Mouse (Mus musculus): Measurements from ENCODE around the gene Gpr68. TPM values are rescaled to one million over a fixed set of nuclear protein-coding genes. Genes with fewer than 3 reads are reported as not detected.

Gpr68 gene
- polyA plus RNA-seq (2016; fragmentation: Nextera tagmentation; extraction: Ambion mirVana): 0.21 and 0.34 TPM in 2 replicates

GRCm38 (mm10) chr12:100907598-100908297 is at the start of gene Gpr68:
Gene Gpr68 (minus strand): TSS chr12:100908198.
- H3K4me3 ChIP-seq: peak within 1 kb of the TSS; percentile 65

GRCm38 (mm10) chr12:100957257-100957656 is 49.3 kb upstream of the Gpr68 start:
- no peak for DNase-seq (ENCODE audit: low spot score)
- 65% methylated on average over 3 of the region's 3 CpGs for WGBS
- Histone ChIP-seq H3K27ac (replicated peaks) (peak overlapping the region; percentile 36; the same call in 1 of the 2 replicates), H3K4me3 (no peak overlapping the region), H3K4me1 (peaks cover 33% of the 10 kb centered on the region), H3K27me3 (replicated peaks; ENCODE audit: low read depth, poor library complexity, severe bottlenecking) (peaks cover 4% of the 10 kb centered on the region; the same call in 1 of the 2 replicates), H3K36me3 (replicated peaks) (peaks cover 34% of the 10 kb centered on the region), H3K9me3 (no peaks in the 10 kb centered on the region)

More at GRCm38 (mm10) chr12:100907598-100908297, at the start of gene Gpr68:
- peak; percentile 58 for DNase-seq (ENCODE audit: low spot score)
- WGBS: 4% methylated on average over 39 of the region's 39 CpGs
- Histone ChIP-seq H3K27ac (replicated peaks) (peak within 1 kb of the TSS; percentile 75; the same call in 1 of the 2 replicates), H3K27me3 (replicated peaks; ENCODE audit: low read depth, poor library complexity, severe bottlenecking) (peaks cover 45% of the 10 kb centered on the region), H3K36me3 (replicated peaks) (peaks cover 19% of the 10 kb centered on the region), H3K4me1 (peaks cover 16% of the 10 kb centered on the region), H3K9me3 (no peaks in the 10 kb centered on the region)

GRCm38 (mm10) chr12:100956825-100957224 is 48.8 kb upstream of the Gpr68 start:
- peak overlapping the region; percentile 36; the same call in 1 of the 2 replicates for H3K27ac ChIP-seq (replicated peaks)
- peaks cover 34% of the 10 kb centered on the region for H3K4me1 ChIP-seq
- peaks cover 30% of the 10 kb centered on the region for H3K36me3 ChIP-seq (replicated peaks)
- H3K27me3 ChIP-seq (replicated peaks; ENCODE audit: low read depth, poor library complexity, severe bottlenecking): peaks cover 4% of the 10 kb centered on the region; the same call in 1 of the 2 replicates
- 45% methylated on average over 4 of the region's 4 CpGs for WGBS
- H3K9me3 ChIP-seq: no peaks in the 10 kb centered on the region
- no peak for DNase-seq (ENCODE audit: low spot score)
- H3K4me3 ChIP-seq: no peak overlapping the region

- Histone ChIP-seq H3K4me1 (peaks cover 34% of the 10 kb centered on the region), H3K27me3 (replicated peaks; ENCODE audit: low read depth, poor library complexity, severe bottlenecking) (peaks cover 4% of the 10 kb centered on the region; the same call in 1 of the 2 replicates), H3K27ac (replicated peaks) (no peak overlapping the region), H3K36me3 (replicated peaks) (peaks cover 37% of the 10 kb centered on the region), H3K4me3 (no peak overlapping the region), H3K9me3 (no peaks in the 10 kb centered on the region)
- 85% methylated on average over 2 of the region's 2 CpGs for WGBS
- no peak for DNase-seq (ENCODE audit: low spot score)
These were observed 48.0 kb upstream of the Gpr68 start for GRCm38 (mm10) chr12:100956028-100956427.

- Histone ChIP-seq H3K9me3 (no peaks in the 10 kb centered on the region), H3K4me3 (no peak overlapping the region), H3K27ac (replicated peaks) (no peak overlapping the region), H3K27me3 (replicated peaks; ENCODE audit: low read depth, poor library complexity, severe bottlenecking) (peaks cover 4% of the 10 kb centered on the region; the same call in 1 of the 2 replicates), H3K4me1 (peaks cover 34% of the 10 kb centered on the region), H3K36me3 (replicated peaks) (peaks cover 40% of the 10 kb centered on the region)
- no peak for DNase-seq (ENCODE audit: low spot score)
- 81% methylated on average over 8 of the region's 8 CpGs for WGBS
These were observed 45.9 kb upstream of the Gpr68 start for GRCm38 (mm10) chr12:100953926-100954325.

GRCm38 (mm10) chr12:100952193-100952931 is 44.4 kb upstream of the Gpr68 start:
- Histone ChIP-seq H3K27ac (replicated peaks) (peak overlapping the region; percentile 59; the same call in 1 of the 2 replicates), H3K36me3 (replicated peaks) (peaks cover 55% of the 10 kb centered on the region), H3K4me1 (peaks cover 21% of the 10 kb centered on the region), H3K4me3 (no peak overlapping the region), H3K27me3 (replicated peaks; ENCODE audit: low read depth, poor library complexity, severe bottlenecking) (no peaks in the 10 kb centered on the region), H3K9me3 (no peaks in the 10 kb centered on the region)
- peak; percentile 82 for DNase-seq (ENCODE audit: low spot score)
- 50% methylated on average over 9 of the region's 9 CpGs for WGBS

- no peak overlapping the region for H3K27ac ChIP-seq (replicated peaks)
- H3K4me3 ChIP-seq: no peak overlapping the region
- DNase-seq (ENCODE audit: low spot score): no peak
- H3K27me3 ChIP-seq (replicated peaks; ENCODE audit: low read depth, poor library complexity, severe bottlenecking): no peaks in the 10 kb centered on the region
- 79% methylated on average over 5 of the region's 5 CpGs for WGBS
- peaks cover 7% of the 10 kb centered on the region; the same call in 1 of the 2 replicates for H3K4me1 ChIP-seq
- H3K36me3 ChIP-seq (replicated peaks): peaks cover 76% of the 10 kb centered on the region
- H3K9me3 ChIP-seq: 0 out of 2 replicates have a peak, but pooled peaks cover 3% of the 10 kb centered on the region
These were observed 41.1 kb upstream of the Gpr68 start for GRCm38 (mm10) chr12:100949146-100949545.

- WGBS: 87% methylated on average over 6 of the region's 6 CpGs
- Histone ChIP-seq H3K27me3 (replicated peaks; ENCODE audit: low read depth, poor library complexity, severe bottlenecking) (no peaks in the 10 kb centered on the region), H3K9me3 (0 out of 2 replicates have a peak, but pooled peaks cover 3% of the 10 kb centered on the region), H3K4me1 (peaks cover 7% of the 10 kb centered on the region; the same call in 1 of the 2 replicates), H3K36me3 (replicated peaks) (peaks cover 81% of the 10 kb centered on the region), H3K4me3 (no peak overlapping the region), H3K27ac (replicated peaks) (no peak overlapping the region)
- no peak for DNase-seq (ENCODE audit: low spot score)
These were observed 40.0 kb upstream of the Gpr68 start for GRCm38 (mm10) chr12:100948021-100948420.

- Histone ChIP-seq H3K9me3 (0 out of 2 replicates have a peak, but pooled peaks cover 3% of the 10 kb centered on the region), H3K4me1 (no peaks in the 10 kb centered on the region), H3K27ac (replicated peaks) (no peak overlapping the region), H3K4me3 (no peak overlapping the region), H3K27me3 (replicated peaks; ENCODE audit: low read depth, poor library complexity, severe bottlenecking) (no peaks in the 10 kb centered on the region), H3K36me3 (replicated peaks) (peaks cover 90% of the 10 kb centered on the region)
- DNase-seq (ENCODE audit: low spot score): no peak
- WGBS: 87% methylated on average over 12 of the region's 12 CpGs
These were observed 38.0 kb upstream of the Gpr68 start for GRCm38 (mm10) chr12:100945948-100946347.

- peaks cover 94% of the 10 kb centered on the region for H3K36me3 ChIP-seq (replicated peaks)
- DNase-seq (ENCODE audit: low spot score): no peak
- no peaks in the 10 kb centered on the region for H3K27me3 ChIP-seq (replicated peaks; ENCODE audit: low read depth, poor library complexity, severe bottlenecking)
- 0 out of 2 replicates have a peak, but pooled peaks cover 3% of the 10 kb centered on the region for H3K9me3 ChIP-seq
- WGBS: 81% methylated on average over 12 of the region's 12 CpGs
- no peaks in the 10 kb centered on the region for H3K4me1 ChIP-seq
- no peak overlapping the region for H3K27ac ChIP-seq (replicated peaks)
- H3K4me3 ChIP-seq: no peak overlapping the region
These were observed 37.5 kb upstream of the Gpr68 start for GRCm38 (mm10) chr12:100945501-100945900.

GRCm38 (mm10) chr12:100944921-100945336 is 36.9 kb upstream of the Gpr68 start:
- H3K4me3 ChIP-seq: no peak overlapping the region
- DNase-seq (ENCODE audit: low spot score): no peak
- WGBS: 93% methylated on average over 21 of the region's 21 CpGs
- H3K4me1 ChIP-seq: no peaks in the 10 kb centered on the region; the same call in 1 of the 2 replicates
- H3K27me3 ChIP-seq (replicated peaks; ENCODE audit: low read depth, poor library complexity, severe bottlenecking): no peaks in the 10 kb centered on the region
- H3K9me3 ChIP-seq: 0 out of 2 replicates have a peak, but pooled peaks cover 3% of the 10 kb centered on the region
- H3K36me3 ChIP-seq (replicated peaks): peaks cover 98% of the 10 kb centered on the region
- no peak overlapping the region for H3K27ac ChIP-seq (replicated peaks)

- H3K27me3 ChIP-seq (replicated peaks; ENCODE audit: low read depth, poor library complexity, severe bottlenecking): no peaks in the 10 kb centered on the region
- no peak for DNase-seq (ENCODE audit: low spot score)
- no peaks in the 10 kb centered on the region; the same call in 1 of the 2 replicates for H3K4me1 ChIP-seq
- 0 out of 2 replicates have a peak, but pooled peaks cover 3% of the 10 kb centered on the region for H3K9me3 ChIP-seq
- H3K27ac ChIP-seq (replicated peaks): no peak overlapping the region
- WGBS: 88% methylated on average over 4 of the region's 4 CpGs
- H3K4me3 ChIP-seq: no peak overlapping the region
- H3K36me3 ChIP-seq (replicated peaks): peaks cover 95% of the 10 kb centered on the region
These were observed 35.1 kb upstream of the Gpr68 start for GRCm38 (mm10) chr12:100943146-100943545.
